Mouse (Mus musculus) forebrain, embryonic 13.5 days (tissue): ENCODE measurements around the gene Tinf2. TPM values are rescaled to one million over a fixed set of nuclear protein-coding genes. Genes with fewer than 3 reads are reported as not detected.
A peak's percentile ranks its signal among the peaks of the same experiment; 100 is the strongest.

Source experiments
- ATAC-seq: fragments of 200-750 bp; cut with Nextera tagmentation; 2 replicates; pipeline ENCODE4 v1.8.0; 2017
- H3K27ac ChIP-seq: fragments of 300-500 bp; sonication (generic); 2 replicates; pipeline ENCODE4 v1.5.1; 2015; ENCODE audit warnings: inconsistent platforms, mild to moderate bottlenecking, moderate library complexity
- H3K27me3 ChIP-seq: fragments of 300-500 bp; sonication (generic); 2 replicates; pipeline ENCODE4 v1.6.1; 2015; ENCODE audit warnings: mild to moderate bottlenecking, inconsistent platforms
- H3K36me3 ChIP-seq: fragments of 300-500 bp; sonication (generic); 2 replicates; pipeline ENCODE4 v1.6.1; 2015; ENCODE audit warnings: mild to moderate bottlenecking, inconsistent platforms; ENCODE audit not compliant: poor library complexity, severe bottlenecking
- H3K4me1 ChIP-seq: fragments of 300-500 bp; sonication (generic); 2 replicates; pipeline ENCODE4 v1.6.1; 2015; ENCODE audit warnings: inconsistent platforms
- H3K4me2 ChIP-seq: fragments of 300-500 bp; sonication (generic); 2 replicates; pipeline ENCODE4 v1.6.1; 2015; ENCODE audit warnings: inconsistent platforms, mild to moderate bottlenecking, moderate library complexity
- H3K4me3 ChIP-seq: fragments of 300-500 bp; sonication (generic); 2 replicates; pipeline ENCODE4 v1.5.1; 2015; ENCODE audit warnings: mild to moderate bottlenecking, inconsistent platforms
- H3K9ac ChIP-seq: fragments of 300-500 bp; sonication (generic); 2 replicates; pipeline ENCODE4 v1.6.1; 2015; ENCODE audit warnings: mild to moderate bottlenecking, inconsistent platforms
- H3K9me3 ChIP-seq: fragments of 300-500 bp; sonication (generic); replicated peaks from 2 replicates; pipeline ENCODE4 v1.6.1; 2016; ENCODE audit warnings: inconsistent platforms
- WGBS: fragments of 180-500 bp; shearing (Covaris S2); methylation state at CpG from one replicate; pipeline ENCODE4 v1.1.7; 2015; 5-methylcytosine and 5-hydroxymethylcytosine counted together
- polyA plus RNA-seq: library from polyadenylated mRNA; unstranded; fragments of >200 nt; fragmentation: Nextera tagmentation; extraction: Ambion mirVana; gene quantifications from 2 replicates; pipeline ENCODE4 v1.2.1, GENCODE M21; 2015

Tinf2 gene
- polyA plus RNA-seq, 1 experiment from 2014 or later: 45.1 TPM

DNA sequence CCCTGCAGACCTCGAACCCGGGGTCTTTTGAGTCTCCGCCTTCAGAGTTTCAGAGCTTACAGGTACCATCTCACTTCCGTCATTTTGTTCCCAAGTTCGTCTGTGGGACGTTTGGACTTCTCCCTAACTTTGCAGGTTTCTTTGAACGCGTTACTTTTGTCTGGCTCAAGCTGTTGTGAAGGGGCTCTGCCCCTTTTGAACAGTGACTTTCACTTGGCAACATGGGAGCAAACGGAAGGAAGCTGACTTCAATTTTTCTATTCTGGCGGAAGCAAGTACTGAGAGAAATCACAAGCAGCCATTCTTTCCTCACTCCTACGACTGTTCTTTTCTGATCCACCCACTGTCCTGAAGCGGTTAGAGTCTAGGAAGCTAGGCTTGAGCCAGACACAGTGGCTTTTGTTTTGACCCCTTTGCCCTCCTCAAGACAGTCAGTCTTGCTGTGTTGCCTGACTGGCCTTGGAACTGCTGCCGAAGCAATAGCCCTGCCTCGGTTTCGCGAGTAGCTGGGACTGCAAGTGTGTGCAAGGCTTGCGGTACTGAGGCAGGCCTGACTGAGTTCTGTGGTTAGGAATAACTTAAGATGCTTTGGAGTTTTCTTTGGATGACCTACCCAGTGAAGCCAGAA is 37.2 kb downstream of the Tinf2 start:
- WGBS: 32% methylated on average over 17 of the region's 17 CpGs
- Histone ChIP-seq H3K4me1 (peaks cover 29% of the 10 kb centered on the region), H3K9me3 (no peaks in the 10 kb centered on the region), H3K9ac (peak overlapping the region; percentile 90), H3K27ac (no peak overlapping the region; the same call in 1 of the 2 replicates), H3K36me3 (peaks cover 35% of the 10 kb centered on the region), H3K4me2 (peak overlapping the region; percentile 92), H3K27me3 (no peaks in the 10 kb centered on the region), H3K4me3 (peak overlapping the region; percentile 97)
- ATAC-seq: no peak

DNA sequence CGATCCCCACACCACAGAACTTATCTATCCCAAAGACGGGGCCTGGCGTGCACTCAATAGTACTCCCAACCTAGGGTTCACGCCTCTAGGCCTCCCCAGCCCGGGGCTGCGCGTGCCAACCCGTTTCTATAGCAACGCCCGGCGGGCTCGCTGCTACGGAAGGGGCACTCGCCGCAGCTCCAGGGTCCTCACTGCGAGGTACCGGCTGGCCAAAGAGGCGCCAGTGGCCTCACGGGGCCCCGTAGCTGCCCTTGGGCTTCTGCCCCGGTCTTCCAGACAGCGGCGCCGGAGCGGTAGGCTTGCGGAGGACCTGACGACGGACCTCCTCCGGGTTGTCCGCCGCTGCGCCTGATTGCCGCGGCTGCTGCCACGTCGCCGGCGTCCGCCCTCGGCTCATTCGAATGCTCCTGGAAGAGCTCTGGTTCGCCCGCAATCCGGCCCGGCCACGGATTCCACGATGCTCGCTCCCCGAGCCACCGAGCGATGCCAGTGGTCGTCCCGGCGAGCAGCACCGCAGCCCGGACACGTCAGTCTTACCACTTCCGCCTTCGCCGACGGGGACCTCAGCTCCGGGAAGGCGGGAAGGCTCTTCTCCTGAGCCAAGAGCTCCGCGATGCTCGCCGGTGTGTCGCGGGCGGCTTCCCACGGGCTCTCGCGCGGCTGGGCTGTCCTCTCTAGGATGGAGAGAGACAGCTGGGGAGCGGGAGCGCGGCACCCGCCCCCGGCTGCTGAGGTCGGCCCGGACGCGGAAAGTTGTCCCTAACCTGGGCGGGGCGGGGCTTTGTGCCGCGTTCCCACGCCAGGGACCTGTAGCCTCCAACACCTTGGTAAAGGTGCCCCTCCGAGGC is 38.3 kb downstream of the Tinf2 start, which contains the start of gene Tm9sf1:
TSS of gene Tm9sf1 (minus strand) at position 747 of the 848 bp plus-strand sequence.
- Histone ChIP-seq H3K9me3 (no peaks in the 10 kb centered on the region), H3K27ac (peak within 1 kb of the TSS; percentile 95), H3K4me2 (peak within 1 kb of the TSS; percentile 92), H3K36me3 (peaks cover 46% of the 10 kb centered on the region), H3K27me3 (no peaks in the 10 kb centered on the region), H3K9ac (peak within 1 kb of the TSS; percentile 90), H3K4me3 (peak within 1 kb of the TSS; percentile 97), H3K4me1 (peaks cover 29% of the 10 kb centered on the region)
- ATAC-seq: peak; percentile 92
- under 1% methylated on average over 86 of the region's 89 CpGs for WGBS

DNA sequence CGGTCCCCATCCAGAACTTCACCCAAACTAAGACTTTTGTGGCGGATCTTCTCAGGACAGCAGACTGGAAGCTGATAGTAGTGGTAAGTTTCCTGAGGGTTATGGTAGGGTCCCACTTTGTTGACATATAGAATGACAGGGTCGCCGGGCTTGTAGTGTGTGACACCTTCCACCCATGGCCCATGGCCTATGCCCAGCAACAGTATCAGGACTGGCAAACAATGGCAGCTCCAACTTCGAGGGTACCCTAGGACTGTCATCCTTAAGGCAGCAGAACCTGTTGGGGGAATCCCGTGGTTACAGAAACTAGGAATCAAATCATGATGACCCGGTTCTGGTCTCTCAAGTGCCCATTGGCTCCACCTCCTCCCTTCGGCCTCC is 39.0 kb downstream of the Tinf2 start:
- Histone ChIP-seq H3K4me2 (peak overlapping the region; percentile 92), H3K27ac (peak overlapping the region; percentile 95), H3K4me1 (peaks cover 29% of the 10 kb centered on the region), H3K27me3 (no peaks in the 10 kb centered on the region), H3K9me3 (no peaks in the 10 kb centered on the region), H3K36me3 (peaks cover 53% of the 10 kb centered on the region), H3K9ac (peak overlapping the region; percentile 90), H3K4me3 (peak overlapping the region; percentile 97)
- WGBS: 26% methylated on average over 8 of the region's 8 CpGs
- peak; percentile 55 for ATAC-seq

DNA sequence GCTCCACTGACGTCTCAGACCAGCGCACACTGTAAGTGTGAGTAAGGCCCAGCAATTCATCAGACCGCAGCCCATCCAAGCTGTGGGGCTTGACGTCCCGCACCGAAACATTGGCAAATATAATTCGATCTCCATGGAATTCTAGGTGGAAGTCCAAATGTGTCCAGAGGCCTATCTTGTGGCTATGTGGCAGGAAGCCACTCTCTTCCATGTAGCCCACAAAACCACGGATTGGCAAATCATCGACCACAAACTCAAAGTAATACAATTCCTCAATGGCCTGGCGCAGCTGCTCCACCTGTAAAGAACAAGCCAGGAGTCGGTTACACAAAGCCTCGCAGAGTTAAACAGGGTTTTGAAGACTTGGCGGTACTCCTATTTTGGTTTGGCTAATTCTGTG is 40.3 kb downstream of the Tinf2 start:
- ATAC-seq: no peak
- no peak overlapping the region for H3K27ac ChIP-seq
- H3K4me3 ChIP-seq: no peak overlapping the region
- H3K9me3 ChIP-seq: no peaks in the 10 kb centered on the region
- H3K4me1 ChIP-seq: peaks cover 31% of the 10 kb centered on the region
- no peaks in the 10 kb centered on the region for H3K27me3 ChIP-seq
- no peak overlapping the region for H3K9ac ChIP-seq
- WGBS: 98% methylated on average over 13 of the region's 13 CpGs
- H3K4me2 ChIP-seq: no peak overlapping the region
- H3K36me3 ChIP-seq: peaks cover 57% of the 10 kb centered on the region

DNA sequence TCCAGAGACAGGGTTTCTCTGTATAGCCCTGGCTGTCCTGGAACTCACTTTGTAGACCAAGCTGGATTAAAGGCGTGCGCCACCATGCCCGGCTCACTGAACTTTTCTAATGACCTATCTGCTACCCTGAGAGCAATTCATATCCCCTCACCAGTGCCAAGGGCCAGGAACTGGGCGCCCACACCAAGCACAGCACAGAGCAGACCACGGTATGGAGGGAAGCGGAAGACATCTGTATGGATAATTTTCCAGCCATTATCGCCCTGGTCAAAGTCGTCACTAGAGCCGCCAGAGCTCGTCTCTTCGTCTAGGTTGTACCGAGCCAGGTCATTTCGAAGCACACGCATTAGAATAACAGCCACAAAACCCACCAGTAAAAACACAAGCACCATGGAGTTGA is 40.8 kb downstream of the Tinf2 start:
- Histone ChIP-seq H3K4me3 (no peak overlapping the region), H3K9ac (no peak overlapping the region), H3K4me2 (no peak overlapping the region), H3K27me3 (no peaks in the 10 kb centered on the region), H3K9me3 (no peaks in the 10 kb centered on the region), H3K36me3 (peaks cover 55% of the 10 kb centered on the region), H3K27ac (no peak overlapping the region), H3K4me1 (peaks cover 35% of the 10 kb centered on the region)
- 96% methylated on average over 14 of the region's 14 CpGs for WGBS
- ATAC-seq: no peak

DNA sequence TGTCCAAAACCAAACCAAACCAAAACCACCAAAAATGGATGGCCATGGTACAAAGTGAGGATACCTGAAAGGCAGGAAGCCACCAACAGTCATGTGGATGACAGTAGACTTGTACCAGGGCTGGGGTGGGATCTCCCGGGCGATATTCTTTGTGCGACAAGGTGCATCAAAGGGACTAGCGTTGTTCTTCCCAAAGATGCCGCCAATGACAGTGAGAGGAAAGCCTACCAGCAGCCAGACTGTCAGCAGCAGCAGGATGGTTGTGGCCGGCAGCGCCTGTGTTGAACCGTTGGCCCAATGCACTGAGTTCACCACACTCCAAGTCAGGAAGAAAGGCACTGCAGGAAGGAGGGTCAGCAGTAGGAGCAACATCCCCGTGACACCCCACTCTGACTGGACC is 43.8 kb downstream of the Tinf2 start, which contains the start of gene Gm49378:
TSS of gene Gm49378 (minus strand) at position 101 of the 400 bp plus-strand sequence.
- Histone ChIP-seq H3K4me2 (no peak within 1 kb of the TSS), H3K4me3 (no peak within 1 kb of the TSS), H3K9ac (0 out of 2 replicates have a peak within 1 kb of the TSS, but pooled peaks have one; percentile 0), H3K27ac (no peak within 1 kb of the TSS), H3K27me3 (no peaks in the 10 kb centered on the region), H3K9me3 (no peaks in the 10 kb centered on the region), H3K36me3 (peaks cover 69% of the 10 kb centered on the region), H3K4me1 (peaks cover 25% of the 10 kb centered on the region)
- 96% methylated on average over 9 of the region's 9 CpGs for WGBS
- ATAC-seq: no peak

DNA sequence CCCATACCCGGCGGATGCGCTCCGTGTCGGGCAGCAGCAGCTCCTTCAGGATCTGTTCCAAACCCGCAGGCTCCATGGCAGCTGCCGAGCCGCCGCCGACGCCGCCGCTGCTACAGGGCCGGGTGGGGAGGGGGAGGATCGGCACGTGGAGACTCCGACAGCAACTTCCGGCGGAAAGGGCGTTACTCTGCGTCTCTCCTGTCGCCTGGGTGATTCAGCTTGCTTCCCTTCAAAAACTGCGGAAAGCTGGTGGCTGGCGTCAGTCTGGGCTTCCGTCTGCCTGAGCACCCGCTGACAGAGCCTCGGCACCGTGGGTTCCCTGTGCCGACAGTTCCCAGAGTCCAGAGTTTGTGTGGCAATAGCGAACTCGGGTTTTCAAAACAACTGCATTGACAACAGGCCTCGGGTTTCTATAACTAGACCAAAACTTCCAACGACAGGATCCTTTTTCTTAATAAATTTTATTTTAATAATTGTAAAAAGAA is 46.1 kb downstream of the Tinf2 start, which contains the start of gene Ipo4:
TSS of gene Ipo4 (minus strand) at position 435 of the 485 bp plus-strand sequence.
- Histone ChIP-seq H3K27me3 (no peaks in the 10 kb centered on the region), H3K27ac (peak within 1 kb of the TSS; percentile 82), H3K36me3 (peaks cover 81% of the 10 kb centered on the region), H3K9ac (peak within 1 kb of the TSS; percentile 83), H3K4me3 (peak within 1 kb of the TSS; percentile 63), H3K4me1 (peaks cover 14% of the 10 kb centered on the region), H3K9me3 (no peaks in the 10 kb centered on the region), H3K4me2 (peak within 1 kb of the TSS; percentile 93)
- peak; percentile 94 for ATAC-seq
- WGBS: 2% methylated on average over 33 of the region's 33 CpGs

DNA sequence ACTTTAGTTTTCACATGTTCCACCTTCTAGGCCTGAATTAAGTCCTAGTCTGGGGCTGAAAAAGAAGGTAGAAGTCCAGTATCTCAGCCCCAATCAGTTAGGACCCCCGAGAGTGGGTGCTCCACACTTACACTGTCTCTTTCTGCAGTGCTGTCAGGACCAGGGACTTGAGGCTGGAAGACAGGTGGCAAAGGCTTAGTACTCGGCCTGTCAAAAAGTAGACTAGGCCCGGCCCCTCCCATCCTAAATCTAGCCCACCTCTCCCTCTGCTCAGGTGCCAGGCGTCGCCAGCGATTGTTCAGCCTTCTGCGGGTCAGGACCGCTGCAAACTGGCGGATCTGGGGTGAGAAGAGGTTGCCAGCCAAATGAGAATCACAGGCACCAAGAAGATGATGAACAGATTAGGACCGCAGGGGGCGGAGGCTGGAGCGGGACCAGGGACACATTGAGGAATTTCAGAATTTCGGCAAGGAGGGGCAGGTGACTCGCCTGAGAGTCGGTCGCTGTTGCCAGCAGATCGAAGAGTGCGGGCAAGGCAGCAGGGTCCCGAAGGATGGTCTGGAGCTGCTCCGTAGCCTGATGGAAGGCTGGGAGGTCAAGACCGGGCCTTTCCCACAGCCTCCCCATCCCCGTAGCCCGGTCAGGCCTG is 46.6 kb downstream of the Tinf2 start:
- peak overlapping the region; percentile 63 for H3K4me3 ChIP-seq

DNA sequence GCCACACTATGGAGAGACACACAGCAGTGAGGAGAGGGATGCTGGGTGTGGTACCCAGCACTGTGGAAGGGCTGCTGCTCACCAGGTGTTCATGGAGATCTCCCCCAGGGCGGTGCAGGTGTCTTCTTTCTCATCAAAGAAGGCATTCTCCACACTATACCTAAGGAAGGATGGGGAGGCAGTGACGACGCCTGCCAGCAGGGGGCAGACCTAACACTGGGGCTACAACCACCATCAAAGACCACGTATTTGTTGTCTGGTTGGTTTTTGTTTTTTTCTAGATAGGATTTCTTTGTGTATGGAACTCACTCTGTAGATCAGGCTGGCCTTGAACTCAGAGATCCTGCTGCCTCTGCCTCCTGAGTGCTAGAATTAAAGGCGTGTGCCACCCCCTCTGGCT is 52.3 kb downstream of the Tinf2 start:
- 51% methylated on average over 5 of the region's 5 CpGs for WGBS
- no peak for ATAC-seq
- H3K4me1 ChIP-seq: no peaks in the 10 kb centered on the region
- H3K27me3 ChIP-seq: no peaks in the 10 kb centered on the region
- H3K4me2 ChIP-seq: no peak overlapping the region
- peaks cover 99% of the 10 kb centered on the region for H3K36me3 ChIP-seq
- no peak overlapping the region for H3K9ac ChIP-seq
- no peak overlapping the region for H3K27ac ChIP-seq
- no peaks in the 10 kb centered on the region for H3K9me3 ChIP-seq
- H3K4me3 ChIP-seq: no peak overlapping the region

More for the DNA sequence above, 46.6 kb downstream of the Tinf2 start:
- peak overlapping the region; percentile 82 for H3K27ac ChIP-seq
- peaks cover 81% of the 10 kb centered on the region for H3K36me3 ChIP-seq
- peaks cover 14% of the 10 kb centered on the region for H3K4me1 ChIP-seq
- no peaks in the 10 kb centered on the region for H3K27me3 ChIP-seq
- WGBS: 4% methylated on average over 23 of the region's 23 CpGs
- peak overlapping the region; percentile 93 for H3K4me2 ChIP-seq
- ATAC-seq: no peak; the same call in none of the 2 replicates
- no peaks in the 10 kb centered on the region for H3K9me3 ChIP-seq
- H3K9ac ChIP-seq: peak overlapping the region; percentile 83

DNA sequence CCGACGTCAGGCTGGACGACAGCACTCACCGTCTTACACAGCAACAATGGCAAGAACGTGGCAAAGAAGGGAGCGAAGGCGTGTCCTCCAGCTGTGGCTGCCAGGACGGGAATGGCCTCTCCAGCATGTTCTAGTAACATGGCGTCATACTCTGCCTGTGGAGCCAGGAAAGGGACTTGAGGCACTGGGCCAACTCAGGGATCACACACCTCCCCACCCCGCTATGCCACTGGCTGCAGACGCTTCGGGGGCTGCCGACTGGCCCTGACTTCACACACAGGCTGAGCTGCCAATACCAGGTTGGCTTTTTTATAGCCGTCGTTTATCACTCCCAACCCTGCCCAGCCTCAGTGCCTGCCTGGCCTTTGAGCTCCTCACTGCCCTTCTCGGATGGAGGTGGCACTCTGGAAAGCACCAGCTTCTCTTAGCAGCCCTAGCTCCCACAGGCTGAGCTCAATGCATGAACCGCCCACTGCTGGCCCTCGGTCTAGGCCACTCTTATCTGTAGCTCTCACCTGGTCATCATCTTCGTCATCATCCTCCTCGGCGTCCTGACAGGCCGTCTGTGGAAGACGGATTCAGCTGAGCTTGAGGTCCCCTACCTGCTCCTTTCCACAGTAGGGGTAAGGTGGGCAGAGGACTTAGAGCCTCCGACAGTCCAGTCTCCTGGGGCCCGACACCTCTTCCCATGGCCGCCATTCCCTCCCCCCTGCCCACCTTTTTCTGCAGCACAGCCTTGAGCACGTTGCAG is 53.4 kb downstream of the Tinf2 start:
- WGBS: 92% methylated on average over 27 of the region's 27 CpGs
- ATAC-seq: no peak
- Histone ChIP-seq H3K27me3 (no peaks in the 10 kb centered on the region), H3K9ac (no peak overlapping the region), H3K27ac (no peak overlapping the region), H3K9me3 (no peaks in the 10 kb centered on the region), H3K4me1 (no peaks in the 10 kb centered on the region), H3K4me2 (no peak overlapping the region), H3K36me3 (peaks cover 99% of the 10 kb centered on the region), H3K4me3 (no peak overlapping the region)
